Mouse (Mus musculus) macrophage (primary cell): ENCODE measurements around the gene Cryba4. TPM values are rescaled to one million over a fixed set of nuclear protein-coding genes. Genes with fewer than 3 reads are reported as not detected.
A peak's percentile ranks its signal among the peaks of the same experiment; 100 is the strongest.

Source experiments
- H3K27ac ChIP-seq: fragments of 350-480 bp; formaldehyde crosslinking; 2 replicates; pipeline ENCODE4 v1.9.0; 2021
- H3K36me3 ChIP-seq: fragments of 350-480 bp; formaldehyde crosslinking; 2 replicates; pipeline ENCODE4 v1.9.0; 2021; ENCODE audit errors: inconsistent target
- H3K4me3 ChIP-seq: fragments of 350-480 bp; formaldehyde crosslinking; 2 replicates; pipeline ENCODE4 v1.9.0; 2021; ENCODE audit errors: inconsistent target
- H3K79me2 ChIP-seq: fragments of 350-480 bp; formaldehyde crosslinking; 2 replicates; pipeline ENCODE4 v1.9.0; 2021; ENCODE audit errors: inconsistent target
- WGBS: methylation state at CpG from one replicate; pipeline ENCODE4 v1.1.7; 2026; ENCODE audit warnings: inconsistent platforms; ENCODE audit not compliant: missing documents; 5-methylcytosine and 5-hydroxymethylcytosine counted together
- polyA plus RNA-seq: library from polyadenylated mRNA; stranded (reverse); fragments of 250-400 nt; gene quantifications from 3 replicates; pipeline ENCODE4 v1.2.4, GENCODE M21; 2018; ENCODE audit warnings: inconsistent platforms

The Cryba4 gene
- polyA plus RNA-seq, 1 experiment from 2014 or later, result 0.62 TPM

DNA sequence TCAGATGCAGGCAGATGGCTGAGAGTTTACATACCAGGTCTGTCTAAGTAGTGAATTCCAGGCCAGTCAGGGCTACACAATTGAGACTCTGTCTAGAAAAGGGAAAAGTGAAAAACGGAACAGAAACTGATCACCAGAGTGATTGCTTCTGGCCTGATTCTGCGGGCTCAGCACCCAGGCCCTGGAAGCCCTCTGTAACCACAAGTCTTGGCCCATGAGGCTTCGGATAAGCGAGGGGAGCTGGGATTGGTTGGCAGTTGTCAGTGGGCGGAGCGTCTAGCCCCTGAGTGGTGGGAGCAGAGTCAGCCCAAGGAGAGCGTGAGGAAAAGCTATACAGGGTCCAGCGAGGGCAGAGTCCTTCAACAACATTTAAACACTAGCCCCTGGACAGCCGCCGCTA, 13.2 kb upstream of the Cryba4 start:
- Histone ChIP-seq H3K4me3 (no peak overlapping the region), H3K36me3 (no peaks in the 10 kb centered on the region), H3K79me2 (no peaks in the 10 kb centered on the region), H3K27ac (peak overlapping the region; percentile 96)
- 3% methylated on average over 10 of the region's 10 CpGs for WGBS

DNA sequence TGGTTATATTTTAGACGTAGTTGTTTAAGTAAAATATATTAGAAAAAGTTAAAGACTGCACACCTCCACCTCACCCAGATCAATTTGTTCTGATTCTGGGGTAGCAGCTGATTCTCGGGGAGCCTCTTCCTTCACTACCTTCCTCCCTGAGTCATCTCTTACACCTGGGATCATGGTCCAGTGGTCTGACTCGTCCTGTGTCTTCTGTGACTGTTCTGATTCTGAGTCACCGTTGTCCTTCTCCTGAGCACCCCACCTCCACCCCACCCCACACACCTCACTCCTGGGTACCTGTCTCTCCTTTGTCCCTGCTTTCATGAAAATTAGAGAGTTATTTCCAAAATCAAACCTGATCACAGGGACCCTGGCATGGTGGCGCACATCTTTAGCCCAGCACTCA, 12.8 kb upstream of the Cryba4 start:
- H3K4me3 ChIP-seq, result no peak overlapping the region

DNA sequence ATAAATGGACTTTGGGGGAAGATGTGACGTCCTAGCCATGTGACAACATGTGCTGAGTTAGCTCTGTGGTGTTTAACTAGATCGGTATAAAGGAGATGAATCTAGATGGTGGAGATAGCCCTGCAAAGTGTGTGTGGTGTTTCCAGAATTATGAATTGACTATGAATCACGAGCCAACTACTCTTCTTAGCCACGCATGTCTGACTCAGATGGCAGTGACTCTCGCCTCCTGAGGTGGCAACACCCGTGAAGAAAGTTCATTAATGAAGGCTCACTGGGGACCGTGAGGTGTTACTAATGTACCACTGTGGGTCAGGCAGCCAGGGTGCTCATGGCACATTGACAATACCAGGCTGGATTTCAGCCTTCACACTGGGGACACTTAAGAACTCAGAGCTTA, 11.8 kb upstream of the Cryba4 start:
- H3K4me3 ChIP-seq, result no peak overlapping the region
- no peaks in the 10 kb centered on the region for H3K79me2 ChIP-seq
- WGBS, result 55% methylated on average over 7 of the region's 7 CpGs
- no peaks in the 10 kb centered on the region for H3K36me3 ChIP-seq
- peak overlapping the region; percentile 96 for H3K27ac ChIP-seq

More for the DNA sequence above, 12.8 kb upstream of the Cryba4 start:
- Histone ChIP-seq H3K79me2 (no peaks in the 10 kb centered on the region), H3K27ac (peak overlapping the region; percentile 96), H3K36me3 (no peaks in the 10 kb centered on the region)
- 49% methylated on average over 5 of the region's 5 CpGs for WGBS

DNA sequence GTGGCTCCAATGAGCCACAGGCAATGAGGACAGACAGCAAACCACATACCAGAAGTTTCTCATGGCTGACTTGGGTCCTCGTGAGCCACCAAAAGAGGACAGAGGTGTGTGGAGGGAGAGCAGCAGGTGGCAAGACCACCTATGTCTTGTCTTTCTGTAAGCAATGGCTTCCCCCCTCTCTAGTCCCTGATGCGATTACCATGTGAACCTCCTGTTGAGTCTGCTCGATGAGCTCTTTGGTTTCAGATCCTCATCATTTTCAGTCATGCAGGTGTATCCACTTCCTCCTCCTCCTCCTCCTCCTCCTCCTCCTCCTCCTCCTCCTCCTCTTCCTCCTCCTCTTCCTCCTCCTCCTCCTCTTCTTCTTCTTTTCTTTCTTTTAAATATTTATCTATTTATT, 8.5 kb upstream of the Cryba4 start:
- no peaks in the 10 kb centered on the region for H3K36me3 ChIP-seq
- 47% methylated on average over 2 of the region's 3 CpGs for WGBS
- no peak overlapping the region for H3K4me3 ChIP-seq
- H3K79me2 ChIP-seq, result no peaks in the 10 kb centered on the region
- no peak overlapping the region for H3K27ac ChIP-seq

DNA sequence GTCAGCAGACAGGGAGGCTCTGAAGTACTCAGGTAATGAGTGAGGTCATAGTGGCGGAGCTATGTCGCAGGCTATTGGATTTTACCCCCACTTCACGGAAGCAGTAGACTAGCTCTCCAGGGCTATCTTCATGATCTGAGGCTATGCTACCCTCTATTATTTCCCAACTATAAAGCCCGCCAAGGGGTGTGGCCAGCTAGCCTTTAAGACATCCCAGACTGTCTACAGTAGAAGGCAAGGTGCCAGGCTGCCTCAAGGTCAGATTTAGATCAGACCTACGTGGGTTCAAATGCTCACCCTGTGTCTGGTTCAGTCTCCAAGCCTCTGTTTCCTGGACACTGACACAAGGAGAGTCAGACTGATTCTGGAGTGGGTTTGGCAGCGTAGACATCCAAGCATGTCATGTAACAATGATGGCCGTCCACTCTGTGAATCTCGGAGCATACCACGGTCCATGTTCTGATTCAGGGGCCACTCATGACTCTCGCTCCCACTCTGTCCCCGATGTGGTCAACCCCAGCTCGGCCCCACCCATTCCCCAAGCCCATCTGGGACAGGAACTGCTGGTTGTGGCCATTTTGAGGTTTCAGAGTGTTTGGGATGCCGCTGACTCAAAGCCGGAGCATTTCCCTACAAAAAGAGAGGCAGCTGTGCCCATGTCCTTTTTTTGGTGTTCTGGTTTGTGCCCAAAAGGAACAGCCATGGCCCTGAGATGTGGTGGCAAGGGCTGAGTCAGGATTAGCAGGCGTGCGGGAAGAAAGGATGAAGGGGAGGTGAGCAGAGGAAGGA, 7.7 kb upstream of the Cryba4 start:
- no peak overlapping the region for H3K27ac ChIP-seq
- H3K79me2 ChIP-seq, result no peaks in the 10 kb centered on the region
- H3K36me3 ChIP-seq, result no peaks in the 10 kb centered on the region
- 70% methylated on average over 16 of the region's 16 CpGs for WGBS
- H3K4me3 ChIP-seq, result no peak overlapping the region

DNA sequence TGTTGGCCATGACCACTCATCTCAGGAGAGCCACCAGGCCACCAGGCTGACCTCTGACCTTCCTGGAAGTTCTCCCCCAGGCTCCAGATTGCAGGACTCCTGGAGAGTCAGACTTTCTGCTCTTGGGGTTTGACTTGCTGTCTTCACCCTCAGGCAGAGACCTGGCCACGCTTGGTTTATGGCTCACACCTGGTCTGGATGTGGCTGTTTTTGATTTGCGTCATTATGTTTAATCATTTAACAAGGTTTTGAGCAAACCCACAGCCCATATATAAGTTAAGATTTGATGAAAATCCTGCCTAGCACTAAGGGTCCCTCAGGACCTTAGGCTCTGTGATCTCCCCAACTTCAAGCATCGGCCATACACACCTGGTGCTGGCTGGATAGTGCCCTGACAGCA, 5.6 kb upstream of the Cryba4 start:
- Histone ChIP-seq H3K4me3 (no peak overlapping the region), H3K27ac (no peak overlapping the region), H3K36me3 (no peaks in the 10 kb centered on the region), H3K79me2 (no peaks in the 10 kb centered on the region)
- WGBS, result 91% methylated on average over 3 of the region's 3 CpGs

DNA sequence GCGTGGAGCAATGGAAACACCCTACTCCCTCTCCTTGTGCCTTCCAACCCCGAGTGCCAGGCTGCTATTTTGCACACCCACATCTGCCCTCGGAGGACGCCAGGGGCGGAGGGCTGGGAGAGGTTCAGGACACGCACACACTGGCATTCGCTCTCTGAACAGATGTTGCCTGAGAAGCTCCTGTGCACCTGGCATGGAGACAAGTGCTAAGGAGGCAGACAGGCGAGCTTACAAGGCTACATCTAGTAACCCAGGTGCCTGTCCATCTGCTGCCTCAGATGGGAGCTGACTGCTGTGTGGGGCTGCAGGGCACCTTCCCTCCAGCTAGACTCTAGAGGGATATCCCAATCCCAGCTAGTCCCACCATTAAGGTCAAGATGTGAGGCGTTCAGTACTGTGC, 4.1 kb upstream of the Cryba4 start:
- no peak overlapping the region for H3K27ac ChIP-seq
- no peaks in the 10 kb centered on the region for H3K79me2 ChIP-seq
- no peak overlapping the region for H3K4me3 ChIP-seq
- WGBS, result 96% methylated on average over 9 of the region's 9 CpGs
- H3K36me3 ChIP-seq, result no peaks in the 10 kb centered on the region

DNA sequence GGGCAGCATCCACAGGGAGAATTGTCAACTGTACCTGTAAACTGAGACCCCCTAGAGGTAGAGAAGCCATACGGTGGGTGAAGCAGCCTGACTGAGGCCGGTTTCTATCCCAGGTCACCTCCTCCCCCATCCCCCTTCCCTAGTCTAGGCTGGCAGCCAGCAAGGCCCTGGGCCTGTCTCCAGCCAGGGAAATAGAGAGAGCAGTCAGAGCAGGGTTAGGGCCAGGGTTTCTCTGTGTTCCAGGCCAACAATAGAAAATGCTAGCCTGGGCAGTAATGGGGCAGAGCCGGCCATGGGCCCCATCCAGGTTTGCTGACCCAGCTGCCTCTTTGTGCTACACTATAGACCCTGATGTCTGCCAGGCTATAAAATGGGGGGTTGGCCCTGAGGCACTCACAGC, 3.1 kb upstream of the Cryba4 start, which contains the start of gene Crybb1:
Gene Crybb1, plus strand, starts transcription at position 390 of the 400 bp plus-strand sequence.
- Histone ChIP-seq H3K36me3 (no peaks in the 10 kb centered on the region), H3K4me3 (no peak within 1 kb of the TSS), H3K79me2 (no peaks in the 10 kb centered on the region), H3K27ac (no peak within 1 kb of the TSS)
- WGBS, result 78% methylated on average over 3 of the region's 3 CpGs

DNA sequence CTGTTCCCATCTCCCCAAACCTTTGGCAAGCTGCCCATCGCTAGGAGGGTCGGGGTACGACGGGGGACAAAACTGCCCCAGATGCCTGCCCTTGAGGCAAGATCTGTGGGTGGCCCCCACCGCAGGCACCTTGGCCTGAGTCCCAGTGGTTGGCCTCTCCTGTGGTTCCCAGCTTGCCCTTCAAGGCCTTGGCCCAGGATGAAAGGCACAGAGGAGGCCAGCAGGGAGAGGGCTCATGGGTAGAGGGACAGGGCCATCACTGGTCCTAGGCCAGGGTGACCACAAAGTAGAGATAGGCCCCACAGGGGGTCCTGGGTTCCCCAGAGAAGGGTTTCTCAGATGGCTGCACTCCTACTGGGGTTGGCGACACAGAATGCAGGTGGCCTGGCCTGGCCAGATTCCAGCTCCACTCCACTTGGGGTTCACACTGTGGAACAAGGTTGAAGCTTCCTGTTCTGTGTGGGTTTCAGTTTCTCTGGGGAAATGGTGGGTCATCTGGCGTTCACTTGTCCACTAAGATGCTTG, 2.0 kb upstream of the Cryba4 start:
- 26% methylated on average over 7 of the region's 7 CpGs for WGBS
- H3K27ac ChIP-seq, result no peak overlapping the region
- H3K79me2 ChIP-seq, result no peaks in the 10 kb centered on the region
- H3K36me3 ChIP-seq, result no peaks in the 10 kb centered on the region
- no peak overlapping the region for H3K4me3 ChIP-seq

DNA sequence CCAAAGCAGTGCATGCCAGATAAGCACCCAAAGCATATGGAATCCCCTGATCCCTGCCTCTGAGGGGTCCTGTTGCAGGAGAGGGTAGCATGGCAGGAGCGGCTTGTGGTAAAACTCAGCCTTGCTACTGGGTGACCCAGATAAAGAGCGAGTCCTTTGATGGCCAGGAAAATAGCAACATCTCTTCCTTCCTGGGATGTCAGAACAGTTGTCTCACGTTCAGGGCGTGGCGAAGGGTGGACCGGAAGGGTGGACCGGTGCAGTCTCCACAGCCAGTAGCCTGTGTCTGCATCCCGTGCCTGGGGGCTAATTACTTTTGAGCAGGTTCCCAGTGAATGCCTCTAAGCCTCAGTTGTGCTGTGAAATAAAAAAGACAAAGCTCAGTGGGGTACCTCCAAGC, 851 bp upstream of the Cryba4 start:
- no peak overlapping the region for H3K27ac ChIP-seq
- no peak overlapping the region for H3K4me3 ChIP-seq
- no peaks in the 10 kb centered on the region for H3K36me3 ChIP-seq
- H3K79me2 ChIP-seq, result no peaks in the 10 kb centered on the region
- 47% methylated on average over 8 of the region's 8 CpGs for WGBS

DNA sequence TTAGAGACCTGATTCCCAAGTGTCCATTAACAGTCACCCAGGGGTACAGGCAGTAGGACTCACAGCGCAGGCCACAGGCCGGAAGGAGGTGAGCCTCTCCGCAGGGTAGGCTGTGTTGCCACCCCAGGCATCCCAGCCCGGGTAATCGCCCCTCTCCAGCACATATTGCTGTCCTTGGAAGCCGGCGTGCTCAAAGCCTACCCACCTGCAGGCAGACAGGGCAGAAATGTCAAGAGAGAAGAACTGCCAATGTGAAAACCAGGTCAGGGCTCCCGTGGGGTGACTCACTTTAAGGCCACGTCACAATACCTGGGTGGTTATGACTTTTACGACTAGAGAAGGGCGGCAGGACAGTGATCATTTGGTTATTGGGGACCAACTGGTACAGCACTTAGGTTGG, 3.2 kb downstream of the Cryba4 start:
- no peaks in the 10 kb centered on the region for H3K36me3 ChIP-seq
- WGBS, result 96% methylated on average over 11 of the region's 11 CpGs
- no peak overlapping the region for H3K4me3 ChIP-seq
- H3K27ac ChIP-seq, result no peak overlapping the region
- H3K79me2 ChIP-seq, result no peaks in the 10 kb centered on the region

DNA sequence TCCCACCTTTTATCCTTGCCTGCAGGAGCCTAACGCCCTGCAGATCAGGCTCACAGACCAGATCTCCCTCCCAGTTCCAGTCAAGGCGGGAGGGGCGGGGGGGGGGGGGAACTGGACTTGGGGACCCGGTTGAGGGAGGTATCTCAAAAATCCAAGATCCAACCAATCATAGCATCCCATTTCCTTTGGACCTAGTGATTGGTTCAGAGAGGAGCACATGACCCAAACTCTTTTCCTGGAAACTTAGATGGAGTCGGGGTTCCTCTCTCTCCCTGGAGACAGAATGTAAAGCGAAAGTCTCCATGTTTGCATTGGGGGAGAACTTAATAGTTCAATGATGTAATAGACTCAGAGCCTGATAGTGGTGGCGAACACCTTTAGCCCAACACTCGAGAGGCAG, 4.9 kb downstream of the Cryba4 start:
- 91% methylated on average over 7 of the region's 8 CpGs for WGBS
- H3K27ac ChIP-seq, result no peak overlapping the region
- no peaks in the 10 kb centered on the region for H3K36me3 ChIP-seq
- no peaks in the 10 kb centered on the region for H3K79me2 ChIP-seq
- no peak overlapping the region for H3K4me3 ChIP-seq

DNA sequence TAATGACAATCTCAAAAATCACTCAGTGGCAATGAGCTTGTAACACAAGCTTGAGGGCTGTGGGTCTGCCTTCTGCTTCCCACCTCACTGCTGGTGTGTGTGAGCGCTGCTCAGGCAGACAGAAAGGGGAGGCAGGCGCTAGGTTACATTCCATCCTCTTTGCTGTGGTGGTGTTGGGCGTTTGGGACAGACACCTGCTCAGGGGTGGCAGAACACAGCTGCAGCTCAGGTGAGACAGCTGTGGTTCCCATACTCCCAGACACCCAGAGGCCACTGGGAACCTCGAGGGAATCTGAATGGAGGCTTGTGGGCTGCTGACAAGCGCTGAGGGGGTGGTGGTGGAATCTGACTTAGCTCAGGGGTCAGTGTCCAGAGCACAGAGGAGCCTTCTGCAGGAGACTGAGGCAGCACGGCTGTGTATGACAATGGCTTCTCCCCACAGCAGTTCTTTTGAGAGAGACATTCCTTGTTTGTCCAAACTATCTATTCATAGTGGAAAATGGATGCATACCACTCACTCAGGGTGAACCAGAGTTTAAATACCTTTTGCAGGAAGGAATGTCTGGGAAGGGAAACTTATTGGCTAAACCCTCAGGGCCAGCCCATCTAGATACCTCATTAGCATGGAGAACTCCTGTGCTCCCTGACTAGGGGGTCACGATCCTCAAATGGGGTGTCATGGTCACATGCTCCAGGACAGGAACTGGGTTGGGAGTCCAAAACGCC, 7.3 kb downstream of the Cryba4 start:
- H3K79me2 ChIP-seq, result no peaks in the 10 kb centered on the region
- no peak overlapping the region for H3K4me3 ChIP-seq
- H3K27ac ChIP-seq, result no peak overlapping the region
- no peaks in the 10 kb centered on the region for H3K36me3 ChIP-seq
- WGBS, result 86% methylated on average over 8 of the region's 8 CpGs

DNA sequence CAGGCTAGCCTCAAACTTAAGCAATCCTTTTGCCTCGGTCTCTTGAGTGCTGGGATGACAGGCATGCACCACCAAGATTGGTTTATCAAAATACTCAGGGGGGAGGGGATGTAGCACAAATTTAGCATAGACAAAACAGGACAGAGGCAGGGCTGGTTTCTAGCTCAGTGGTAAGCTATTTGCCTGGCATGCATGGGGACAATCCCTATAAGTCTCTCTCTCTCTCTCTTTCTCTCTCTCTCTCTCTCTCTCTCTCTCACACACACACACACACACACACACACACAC, 8.1 kb downstream of the Cryba4 start:
- H3K4me3 ChIP-seq, result no peak overlapping the region
- no peaks in the 10 kb centered on the region for H3K36me3 ChIP-seq
- no peaks in the 10 kb centered on the region for H3K79me2 ChIP-seq
- H3K27ac ChIP-seq, result no peak overlapping the region
- 91% methylated on average over 1 of the region's 1 CpGs for WGBS

DNA sequence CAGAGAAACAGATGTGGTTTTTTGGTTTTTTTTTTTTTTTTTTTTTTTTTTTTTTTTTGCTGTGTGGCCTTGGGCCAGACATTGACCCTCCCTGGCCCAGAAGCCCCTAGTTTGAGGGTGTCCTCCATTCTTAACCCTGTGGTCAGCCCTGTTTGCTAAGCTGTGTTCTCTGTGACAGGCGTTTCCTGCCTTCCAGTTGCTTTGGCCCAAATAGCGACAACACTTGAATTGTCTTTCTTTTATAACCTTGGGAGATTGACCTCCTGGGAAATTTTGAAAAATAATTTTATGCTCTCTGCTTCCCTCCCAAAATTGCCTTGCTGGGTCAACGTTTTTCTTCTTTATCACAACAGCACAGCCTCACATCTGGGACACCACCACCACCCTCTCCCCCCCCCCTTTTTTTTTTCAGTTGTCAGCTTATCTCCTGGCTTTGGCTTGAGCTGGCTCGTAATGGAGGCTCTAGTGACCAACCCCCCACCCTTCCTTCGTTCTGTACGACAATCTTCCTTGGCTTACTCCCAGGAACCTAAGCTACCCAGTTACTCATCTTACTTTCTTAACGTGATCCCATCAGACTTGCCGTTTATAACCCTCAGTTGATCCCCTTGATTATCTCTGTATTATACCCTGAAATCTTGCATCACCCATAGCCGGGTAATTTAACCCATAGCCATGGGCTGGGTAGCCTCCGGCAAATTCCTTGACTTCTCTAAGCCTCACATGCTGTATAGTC, 8.6 kb downstream of the Cryba4 start:
- H3K27ac ChIP-seq, result no peak overlapping the region
- 76% methylated on average over 9 of the region's 10 CpGs for WGBS
- no peak overlapping the region for H3K4me3 ChIP-seq
- H3K36me3 ChIP-seq, result no peaks in the 10 kb centered on the region
- H3K79me2 ChIP-seq, result no peaks in the 10 kb centered on the region
